Mouse (Mus musculus): ENCODE results near the gene Ddx27.

Ddx27 gene

GRCm38 (mm10) chr2:167014702-167015381 is at the start of gene Ddx27:
Ddx27 (plus strand) TSS chr2:167015193.
- 1% methylated on average over 37 of the region's 37 CpGs for WGBS

DNA sequence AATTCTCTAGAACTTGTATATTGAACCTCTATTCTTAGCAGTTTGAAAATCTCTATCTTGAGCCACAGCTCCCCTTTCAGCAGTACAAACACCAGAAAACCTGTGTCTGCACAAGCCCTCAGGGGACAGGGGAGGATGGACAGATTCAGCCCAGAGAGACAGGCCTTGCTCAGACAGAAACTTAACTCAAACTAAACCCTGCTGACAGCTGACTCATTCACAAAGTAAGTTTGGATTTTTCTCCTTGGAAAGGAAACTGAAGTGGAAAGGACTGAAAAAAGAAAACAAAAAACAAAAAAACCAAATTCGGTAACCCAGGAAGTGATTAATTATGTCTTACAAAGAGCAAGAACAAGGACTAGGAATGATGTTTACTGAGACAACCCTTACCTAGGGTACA is 41.8 kb upstream of the Ddx27 start:
- WGBS = 29% methylated on average over 1 of the region's 1 CpGs

DNA sequence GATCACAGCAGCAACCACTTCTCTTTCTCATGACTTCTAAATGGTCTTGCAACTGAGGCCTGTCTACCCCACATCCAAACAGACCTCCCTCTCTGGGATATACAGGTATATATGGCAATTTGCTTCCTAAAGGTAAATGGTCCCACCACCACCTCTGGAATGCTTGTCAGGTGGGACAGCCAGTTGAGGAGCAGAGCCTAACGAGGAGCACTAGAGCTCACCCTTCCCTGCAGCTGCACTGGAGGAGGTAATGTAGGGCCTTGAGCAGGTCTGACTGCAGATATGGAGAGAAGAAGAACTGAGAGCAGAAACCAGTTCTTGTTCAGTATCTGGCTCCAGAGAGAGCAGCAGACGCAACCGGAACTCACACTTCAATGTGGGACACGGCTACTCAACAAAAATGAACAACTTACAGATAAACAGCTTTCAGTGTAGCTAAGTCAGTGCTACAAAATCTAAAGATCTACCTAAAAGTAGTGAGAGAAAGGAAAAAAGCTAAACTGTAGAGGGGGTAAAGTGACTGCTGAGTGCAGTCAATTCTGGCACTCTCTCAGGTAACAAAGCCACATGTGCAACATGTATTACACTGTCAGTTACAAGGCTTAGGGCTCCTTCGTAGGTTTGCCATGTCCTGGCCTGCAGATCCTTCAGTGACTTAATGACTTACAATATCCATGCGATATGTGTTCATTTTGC is 40.7 kb upstream of the Ddx27 start:
- 60% methylated on average over 6 of the region's 6 CpGs for WGBS

DNA sequence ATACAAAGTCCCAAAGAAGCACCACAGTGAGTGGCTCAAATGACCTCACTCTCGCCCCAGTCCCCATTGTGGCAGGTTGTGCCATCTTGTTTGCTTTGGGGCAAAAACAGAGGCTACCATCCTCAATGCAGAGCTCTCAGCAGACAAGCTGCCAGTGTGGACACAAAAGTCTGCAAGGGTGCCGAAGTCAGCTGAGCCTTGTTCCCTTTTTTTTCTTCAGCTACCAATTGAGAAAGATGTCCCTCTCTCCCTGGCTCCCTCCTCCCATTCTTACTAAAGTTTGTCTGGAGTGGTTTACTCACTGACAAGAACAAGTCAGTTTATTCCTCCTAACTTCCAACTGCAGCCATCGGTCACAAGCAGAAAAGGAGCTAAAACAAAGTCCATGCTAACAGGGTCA is 38.6 kb upstream of the Ddx27 start:
- WGBS = 50% methylated on average over 3 of the region's 3 CpGs

DNA sequence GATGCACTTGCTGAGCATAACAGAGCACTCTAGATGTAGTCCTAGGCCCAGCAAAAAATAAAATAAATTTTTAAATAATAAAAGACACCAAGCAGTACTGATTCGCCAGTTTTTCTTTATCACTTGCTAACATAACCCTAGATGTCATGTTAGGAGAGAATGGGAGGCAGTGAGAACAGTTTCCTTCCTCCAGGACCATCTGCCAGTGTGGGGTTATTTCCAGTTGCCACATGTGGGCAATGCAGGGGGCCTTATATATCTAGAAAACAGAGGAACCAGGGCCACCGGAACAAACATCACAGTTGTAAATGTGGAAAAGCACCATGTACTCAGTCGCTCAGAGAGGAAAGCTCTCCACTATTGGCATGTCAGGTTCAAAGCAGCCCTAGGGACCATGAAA is 37.5 kb upstream of the Ddx27 start:
- 20% methylated on average over 3 of the region's 3 CpGs for WGBS

GRCm38 (mm10) chr2:166980161-166980560 is 34.8 kb upstream of the Ddx27 start:
- WGBS = 83% methylated on average over 2 of the region's 2 CpGs

- 73% methylated on average over 4 of the region's 4 CpGs for WGBS
Measured at GRCm38 (mm10) chr2:166983351-166983894, 31.6 kb upstream of the Ddx27 start.

DNA sequence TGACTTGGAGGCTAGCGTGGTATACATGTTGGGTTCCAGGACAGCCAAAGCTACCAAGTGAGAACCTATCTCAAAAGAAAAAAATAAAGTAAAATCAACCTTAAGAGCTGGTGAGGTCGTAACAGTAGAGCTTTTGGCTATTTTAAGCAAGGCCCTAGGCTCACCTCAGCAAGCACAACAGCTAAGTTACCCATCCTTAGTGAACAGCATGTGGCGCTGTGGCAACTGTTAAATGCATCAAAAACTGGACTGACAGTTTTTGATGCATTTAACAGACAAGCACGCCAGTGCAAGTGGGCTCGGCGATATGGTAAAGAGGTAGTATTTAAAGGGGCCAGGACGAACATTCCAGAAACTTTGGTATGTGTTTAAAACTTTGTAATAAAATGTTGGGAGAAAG is 24.1 kb upstream of the Ddx27 start:
- WGBS = 78% methylated on average over 7 of the region's 7 CpGs

DNA sequence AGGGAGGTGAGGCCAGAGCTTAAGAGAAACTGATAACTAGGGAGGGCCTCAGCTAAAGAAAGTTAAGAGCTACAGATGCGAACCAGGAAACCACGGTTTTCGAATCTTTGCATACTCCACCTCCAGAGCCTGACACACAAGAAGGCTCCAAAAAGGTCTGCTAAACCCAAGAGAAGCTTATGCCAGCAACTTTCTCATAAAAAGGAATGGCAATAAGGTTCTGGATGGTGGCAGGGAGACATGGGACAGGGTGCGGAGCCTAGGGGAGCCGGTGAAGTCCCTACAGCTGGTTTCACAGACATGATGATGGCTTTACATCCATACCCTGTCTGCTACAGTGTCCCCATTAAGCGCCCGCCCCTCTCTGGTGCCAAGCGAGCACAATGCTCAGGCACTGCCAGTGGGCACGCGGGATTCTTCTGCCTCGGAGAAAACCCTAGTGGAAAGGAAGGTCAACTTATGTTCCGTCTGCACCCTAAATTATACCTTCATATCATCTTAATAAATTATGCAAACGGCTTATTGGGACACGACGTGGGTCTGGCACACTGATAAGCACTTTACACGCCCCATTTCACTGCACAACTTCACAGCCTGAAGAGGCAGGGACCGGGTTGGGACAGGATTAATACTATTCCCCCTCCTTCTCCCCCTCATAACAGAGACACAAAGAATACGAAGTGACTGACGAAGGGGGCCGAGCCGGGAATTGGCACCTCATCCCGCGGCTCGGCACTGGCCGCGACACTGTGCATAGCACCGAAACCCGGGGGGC is 19.8 kb upstream of the Ddx27 start:
- WGBS = under 1% methylated on average over 28 of the region's 28 CpGs

- WGBS = under 1% methylated on average over 87 of the region's 88 CpGs
Measured at GRCm38 (mm10) chr2:166995796-166996532, 19.0 kb upstream of the Ddx27 start, which contains the start of gene Stau1. Stau1 (minus strand) TSS chr2:166996299.

- 22% methylated on average over 8 of the region's 8 CpGs for WGBS
Measured at GRCm38 (mm10) chr2:166996533-166996894, 18.5 kb upstream of the Ddx27 start.

DNA sequence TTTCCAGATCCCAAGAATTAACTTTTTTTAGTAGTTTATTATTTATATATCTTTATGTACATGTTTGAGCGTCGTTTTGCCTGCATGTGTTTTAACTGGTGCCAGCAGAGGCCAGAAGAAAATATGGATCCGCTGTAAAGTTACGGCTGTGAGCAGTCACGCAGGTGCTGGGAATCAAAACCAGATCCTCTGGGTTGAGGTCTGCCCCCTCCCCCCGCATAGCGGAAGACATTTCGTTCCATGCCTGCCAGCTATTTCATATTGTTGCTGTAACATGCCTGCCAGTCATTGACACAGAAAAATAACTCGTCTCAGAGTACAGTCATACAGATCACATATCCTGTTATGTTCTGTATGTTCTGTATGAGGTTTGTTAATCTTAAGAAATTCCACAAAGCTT is 13.5 kb upstream of the Ddx27 start:
- WGBS = 79% methylated on average over 9 of the region's 9 CpGs

DNA sequence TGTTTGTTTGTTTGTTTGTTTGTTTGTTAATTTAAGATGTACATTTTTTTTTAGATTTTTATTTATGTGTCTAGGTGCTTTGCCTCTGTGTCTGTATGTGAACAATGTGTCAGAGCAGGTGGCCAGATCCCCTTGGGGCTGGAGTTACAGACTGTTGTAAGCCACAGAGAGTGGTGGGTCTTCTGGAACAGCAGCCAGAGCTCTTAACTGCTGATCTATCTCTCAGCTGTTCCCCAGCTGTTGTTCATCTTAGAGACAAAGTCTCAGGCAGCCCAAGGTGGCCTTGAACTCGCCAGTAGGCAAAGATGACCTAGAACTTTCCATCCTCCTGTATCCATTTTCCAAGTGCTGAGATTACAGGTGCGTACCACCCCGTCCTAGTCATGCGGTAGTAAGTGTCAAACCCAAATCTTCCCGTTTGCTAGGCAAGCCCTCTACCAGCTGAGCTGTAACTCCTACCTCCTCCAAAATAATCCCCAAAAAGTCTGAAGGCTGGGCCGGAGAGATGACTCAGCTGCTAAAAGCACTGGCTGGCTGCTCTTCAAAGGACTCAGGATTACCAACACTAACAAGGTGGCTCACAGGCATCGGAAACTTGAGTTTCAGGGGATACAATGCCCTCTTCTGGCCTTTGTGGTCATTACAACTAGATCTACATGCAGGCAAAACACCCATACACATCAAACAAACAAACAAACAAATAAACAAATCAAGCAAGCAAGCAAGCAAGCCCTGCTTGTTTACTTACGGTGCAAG is 10.7 kb upstream of the Ddx27 start:
- WGBS = 32% methylated on average over 8 of the region's 8 CpGs

- 94% methylated on average over 2 of the region's 2 CpGs for WGBS
Measured at GRCm38 (mm10) chr2:167006355-167006754, 8.6 kb upstream of the Ddx27 start.

- WGBS = 49% methylated on average over 13 of the region's 13 CpGs
Measured at GRCm38 (mm10) chr2:167007001-167007491, 7.9 kb upstream of the Ddx27 start.

DNA sequence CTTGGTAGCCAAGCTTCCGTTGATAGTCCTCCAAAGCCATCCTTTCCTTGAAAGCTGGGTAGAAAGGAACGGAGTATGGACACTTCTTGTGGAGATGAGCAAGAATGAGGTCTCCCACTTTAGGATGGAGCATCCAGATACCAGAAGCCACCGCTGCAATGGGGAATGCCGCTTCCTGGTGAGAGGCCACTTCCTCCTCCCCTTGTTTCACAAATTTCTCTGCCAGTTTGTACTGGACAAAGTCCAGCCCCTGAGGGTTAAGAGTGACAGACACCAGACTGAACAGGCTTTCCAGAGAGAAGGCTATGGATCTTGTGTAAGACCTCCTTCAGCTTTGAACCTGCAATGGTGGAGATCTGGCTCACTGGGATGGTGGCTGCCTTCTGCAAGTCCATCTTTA is 7.4 kb upstream of the Ddx27 start:
- 73% methylated on average over 4 of the region's 4 CpGs for WGBS

DNA sequence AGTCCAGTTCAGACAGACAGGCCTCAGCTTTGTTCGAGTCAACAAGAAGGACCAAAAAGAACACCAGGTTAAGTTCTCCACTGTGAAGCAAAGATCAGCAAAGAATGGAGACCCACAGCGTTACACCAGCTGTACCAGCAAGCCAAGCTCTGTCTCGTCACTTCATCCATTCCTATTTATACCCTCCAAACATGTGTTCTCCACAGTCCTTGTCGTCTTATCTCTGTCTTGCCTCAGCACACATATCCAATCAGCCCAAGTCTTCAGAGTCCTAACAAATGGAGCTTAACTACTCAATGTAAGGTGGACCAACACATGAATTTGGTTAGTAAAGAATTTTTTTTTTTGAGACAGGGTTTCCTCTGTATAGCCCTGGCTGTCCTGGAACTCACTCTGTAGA is 5.5 kb upstream of the Ddx27 start:
- WGBS = 60% methylated on average over 4 of the region's 4 CpGs

- 60% methylated on average over 3 of the region's 3 CpGs for WGBS
Measured at GRCm38 (mm10) chr2:167010546-167010945, 4.4 kb upstream of the Ddx27 start.

- WGBS = 1% methylated on average over 21 of the region's 21 CpGs
Measured at GRCm38 (mm10) chr2:167015382-167015718, 357 bp downstream of the Ddx27 start.

- WGBS = 94% methylated on average over 10 of the region's 10 CpGs
Measured at GRCm38 (mm10) chr2:167019396-167019795, 4.4 kb downstream of the Ddx27 start.

DNA sequence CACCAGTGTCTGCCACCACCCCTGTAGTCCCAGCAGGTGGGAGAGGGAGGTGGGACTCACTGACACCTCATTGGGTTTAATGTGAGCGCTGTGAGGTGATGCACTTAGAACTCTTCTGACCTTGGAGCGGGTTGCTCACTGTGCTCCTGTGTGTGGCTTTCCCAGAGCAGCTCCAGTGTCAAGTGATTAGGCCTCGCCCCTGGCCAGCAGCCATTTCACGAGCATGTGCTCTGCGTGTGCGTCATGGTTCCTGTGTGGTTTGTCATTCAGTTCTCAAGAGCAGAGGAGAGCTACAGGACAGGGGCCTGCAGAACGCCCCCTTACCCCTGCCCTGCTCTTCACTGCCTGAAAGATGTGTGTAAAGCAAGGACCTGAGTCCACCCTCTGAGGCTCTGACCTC is 13.6 kb downstream of the Ddx27 start:
- WGBS = 92% methylated on average over 7 of the region's 7 CpGs
